Mouse (Mus musculus) lung, embryonic 15.5 days (tissue): ENCODE data around the gene Slc1a3. TPM values are rescaled to one million over a fixed set of nuclear protein-coding genes. Genes with fewer than 3 reads are reported as not detected.

Experiments
- ATAC-seq: fragments of 200-750 bp; cut with Nextera tagmentation; 2 replicates; pipeline ENCODE4 v1.8.0; 2017; ENCODE audit warnings: moderate number of reproducible peaks, borderline replicate concordance; ENCODE audit not compliant: low FRiP score, low TSS enrichment; ENCODE audit errors: extremely low read depth
- H3K27ac ChIP-seq: fragments of 300-500 bp; sonication (generic); 2 replicates; pipeline ENCODE4 v1.5.1; 2015; ENCODE audit warnings: moderate library complexity, mild to moderate bottlenecking, inconsistent platforms
- H3K27me3 ChIP-seq: fragments of 300-500 bp; sonication (generic); 2 replicates; pipeline ENCODE4 v1.6.1; 2015; ENCODE audit warnings: inconsistent platforms
- H3K36me3 ChIP-seq: fragments of 300-500 bp; sonication (generic); 2 replicates; pipeline ENCODE4 v1.6.1; 2015; ENCODE audit warnings: inconsistent platforms
- H3K4me1 ChIP-seq: fragments of 300-500 bp; sonication (generic); 2 replicates; pipeline ENCODE4 v1.6.1; 2015; ENCODE audit warnings: inconsistent platforms
- H3K4me2 ChIP-seq: fragments of 300-500 bp; sonication (generic); 2 replicates; pipeline ENCODE4 v1.6.1; 2015; ENCODE audit warnings: inconsistent platforms, mild to moderate bottlenecking, moderate library complexity
- H3K4me3 ChIP-seq: fragments of 300-500 bp; sonication (generic); 2 replicates; pipeline ENCODE4 v1.5.1; 2015; ENCODE audit warnings: mild to moderate bottlenecking, inconsistent platforms
- H3K9ac ChIP-seq: fragments of 300-500 bp; sonication (generic); 2 replicates; pipeline ENCODE4 v1.6.1; 2015; ENCODE audit warnings: inconsistent platforms
- H3K9me3 ChIP-seq: fragments of 300-500 bp; sonication (generic); 2 replicates; pipeline ENCODE4 v1.6.1; 2016; ENCODE audit warnings: inconsistent platforms
- WGBS: fragments of 180-500 bp; shearing (Covaris S2); methylation state at CpG from one replicate; pipeline ENCODE4 v1.1.7; 2015; 5-methylcytosine and 5-hydroxymethylcytosine counted together
- polyA plus RNA-seq: library from polyadenylated mRNA; unstranded; fragments of >200 nt; fragmentation: Nextera tagmentation; extraction: Ambion mirVana; gene quantifications from 2 replicates; pipeline ENCODE4 v1.2.1, GENCODE M21; 2015

The Slc1a3 gene
- polyA plus RNA-seq, 1 experiment from 2014 or later, result 23.8 TPM

- Histone ChIP-seq H3K9ac (no peak overlapping the region), H3K9me3 (no peaks in the 10 kb centered on the region), H3K27ac (peak overlapping the region; percentile 16; the same call in 1 of the 2 replicates), H3K27me3 (no peaks in the 10 kb centered on the region), H3K36me3 (no peaks in the 10 kb centered on the region), H3K4me1 (peaks cover 3% of the 10 kb centered on the region; the same call in 1 of the 2 replicates), H3K4me3 (no peak overlapping the region), H3K4me2 (no peak overlapping the region)
- peak; percentile 57; the same call in 1 of the 2 replicates for ATAC-seq
- 47% methylated on average over 14 of the region's 14 CpGs for WGBS
Measured at GRCm38 (mm10) chr15:8722386-8723100, 12.0 kb upstream of the Slc1a3 start.

GRCm38 (mm10) chr15:8721746-8722145, 11.2 kb upstream of the Slc1a3 start:
- WGBS, result 96% methylated on average over 3 of the region's 3 CpGs
- H3K9ac ChIP-seq, result no peak overlapping the region
- H3K27me3 ChIP-seq, result no peaks in the 10 kb centered on the region
- H3K4me2 ChIP-seq, result no peak overlapping the region
- H3K4me1 ChIP-seq, result peaks cover 5% of the 10 kb centered on the region; the same call in 1 of the 2 replicates
- no peak for ATAC-seq
- H3K36me3 ChIP-seq, result no peaks in the 10 kb centered on the region
- H3K9me3 ChIP-seq, result no peaks in the 10 kb centered on the region
- no peak overlapping the region for H3K4me3 ChIP-seq
- H3K27ac ChIP-seq, result no peak overlapping the region

- no peak overlapping the region for H3K4me3 ChIP-seq
- no peak overlapping the region for H3K9ac ChIP-seq
- no peak overlapping the region for H3K27ac ChIP-seq
- no peak overlapping the region for H3K4me2 ChIP-seq
- peaks cover 6% of the 10 kb centered on the region; the same call in 1 of the 2 replicates for H3K4me1 ChIP-seq
- no peaks in the 10 kb centered on the region for H3K36me3 ChIP-seq
- WGBS, result 62% methylated on average over 3 of the region's 3 CpGs
- H3K27me3 ChIP-seq, result no peaks in the 10 kb centered on the region
- H3K9me3 ChIP-seq, result no peaks in the 10 kb centered on the region
- no peak for ATAC-seq
Measured at GRCm38 (mm10) chr15:8721005-8721404, 10.4 kb upstream of the Slc1a3 start.

- H3K4me2 ChIP-seq, result no peak overlapping the region
- H3K9me3 ChIP-seq, result no peaks in the 10 kb centered on the region
- 79% methylated on average over 3 of the region's 3 CpGs for WGBS
- no peaks in the 10 kb centered on the region for H3K36me3 ChIP-seq
- no peak overlapping the region for H3K4me3 ChIP-seq
- no peak for ATAC-seq
- H3K9ac ChIP-seq, result no peak overlapping the region
- no peak overlapping the region for H3K27ac ChIP-seq
- no peaks in the 10 kb centered on the region for H3K27me3 ChIP-seq
- H3K4me1 ChIP-seq, result peaks cover 6% of the 10 kb centered on the region; the same call in 1 of the 2 replicates
Measured at GRCm38 (mm10) chr15:8718496-8718895, 7.9 kb upstream of the Slc1a3 start.

GRCm38 (mm10) chr15:8717021-8717571, 6.5 kb upstream of the Slc1a3 start:
- Histone ChIP-seq H3K27ac (no peak overlapping the region), H3K27me3 (no peaks in the 10 kb centered on the region), H3K9ac (no peak overlapping the region), H3K4me3 (no peak overlapping the region), H3K4me1 (peaks cover 5% of the 10 kb centered on the region; the same call in 1 of the 2 replicates), H3K9me3 (no peaks in the 10 kb centered on the region), H3K36me3 (no peaks in the 10 kb centered on the region), H3K4me2 (peak overlapping the region; percentile 36; the same call in 1 of the 2 replicates)
- ATAC-seq, result no peak
- 32% methylated on average over 6 of the region's 6 CpGs for WGBS

GRCm38 (mm10) chr15:8716330-8716964, 5.9 kb upstream of the Slc1a3 start:
- Histone ChIP-seq H3K36me3 (no peaks in the 10 kb centered on the region), H3K9ac (no peak overlapping the region), H3K4me1 (peaks cover 11% of the 10 kb centered on the region; the same call in 1 of the 2 replicates), H3K27ac (no peak overlapping the region), H3K9me3 (no peaks in the 10 kb centered on the region), H3K4me3 (no peak overlapping the region), H3K4me2 (peak overlapping the region; percentile 36), H3K27me3 (no peaks in the 10 kb centered on the region)
- ATAC-seq, result peak; percentile 25; the same call in 1 of the 2 replicates
- 21% methylated on average over 12 of the region's 12 CpGs for WGBS

GRCm38 (mm10) chr15:8715666-8716065, 5.1 kb upstream of the Slc1a3 start:
- Histone ChIP-seq H3K4me3 (no peak overlapping the region), H3K9me3 (no peaks in the 10 kb centered on the region), H3K36me3 (no peaks in the 10 kb centered on the region), H3K27me3 (no peaks in the 10 kb centered on the region), H3K4me2 (no peak overlapping the region), H3K27ac (no peak overlapping the region), H3K9ac (no peak overlapping the region), H3K4me1 (peaks cover 15% of the 10 kb centered on the region; the same call in 1 of the 2 replicates)
- no peak for ATAC-seq

GRCm38 (mm10) chr15:8712433-8712984, 1.9 kb upstream of the Slc1a3 start:
- Histone ChIP-seq H3K4me2 (no peak overlapping the region), H3K27ac (0 out of 2 replicates have a peak overlapping the region, but pooled peaks have one; percentile 5), H3K36me3 (no peaks in the 10 kb centered on the region), H3K4me3 (no peak overlapping the region), H3K27me3 (no peaks in the 10 kb centered on the region), H3K9me3 (no peaks in the 10 kb centered on the region), H3K9ac (no peak overlapping the region), H3K4me1 (peaks cover 22% of the 10 kb centered on the region)
- no peak for ATAC-seq
- WGBS, result 65% methylated on average over 2 of the region's 2 CpGs

GRCm38 (mm10) chr15:8711630-8712310, 1.2 kb upstream of the Slc1a3 start:
- Histone ChIP-seq H3K9me3 (no peaks in the 10 kb centered on the region), H3K27ac (0 out of 2 replicates have a peak overlapping the region, but pooled peaks have one; percentile 5), H3K36me3 (no peaks in the 10 kb centered on the region), H3K4me1 (peaks cover 19% of the 10 kb centered on the region), H3K4me2 (peak overlapping the region; percentile 69), H3K4me3 (no peak overlapping the region), H3K9ac (no peak overlapping the region), H3K27me3 (no peaks in the 10 kb centered on the region)
- WGBS, result 40% methylated on average over 9 of the region's 9 CpGs
- ATAC-seq, result no peak

GRCm38 (mm10) chr15:8709578-8709977, 986 bp downstream of the Slc1a3 start:
- peak overlapping the region; percentile 69 for H3K4me2 ChIP-seq
- H3K9ac ChIP-seq, result peak overlapping the region; percentile 35; the same call in 1 of the 2 replicates
- no peaks in the 10 kb centered on the region for H3K36me3 ChIP-seq
- peaks cover 19% of the 10 kb centered on the region for H3K4me1 ChIP-seq
- no peak for ATAC-seq
- H3K4me3 ChIP-seq, result peak overlapping the region; percentile 64
- no peaks in the 10 kb centered on the region for H3K9me3 ChIP-seq
- no peak overlapping the region for H3K27ac ChIP-seq
- H3K27me3 ChIP-seq, result no peaks in the 10 kb centered on the region
- WGBS, result 2% methylated on average over 11 of the region's 11 CpGs

- WGBS, result 81% methylated on average over 5 of the region's 5 CpGs
- Histone ChIP-seq H3K27ac (no peak overlapping the region), H3K36me3 (no peaks in the 10 kb centered on the region), H3K27me3 (no peaks in the 10 kb centered on the region), H3K4me1 (peaks cover 12% of the 10 kb centered on the region), H3K4me3 (no peak overlapping the region), H3K9ac (no peak overlapping the region), H3K4me2 (no peak overlapping the region), H3K9me3 (no peaks in the 10 kb centered on the region)
- no peak for ATAC-seq
Measured at GRCm38 (mm10) chr15:8706613-8707012, 4.0 kb downstream of the Slc1a3 start.
